ENCODE assay signal across 8 mouse cellular contexts in the genomic region with DNA sequence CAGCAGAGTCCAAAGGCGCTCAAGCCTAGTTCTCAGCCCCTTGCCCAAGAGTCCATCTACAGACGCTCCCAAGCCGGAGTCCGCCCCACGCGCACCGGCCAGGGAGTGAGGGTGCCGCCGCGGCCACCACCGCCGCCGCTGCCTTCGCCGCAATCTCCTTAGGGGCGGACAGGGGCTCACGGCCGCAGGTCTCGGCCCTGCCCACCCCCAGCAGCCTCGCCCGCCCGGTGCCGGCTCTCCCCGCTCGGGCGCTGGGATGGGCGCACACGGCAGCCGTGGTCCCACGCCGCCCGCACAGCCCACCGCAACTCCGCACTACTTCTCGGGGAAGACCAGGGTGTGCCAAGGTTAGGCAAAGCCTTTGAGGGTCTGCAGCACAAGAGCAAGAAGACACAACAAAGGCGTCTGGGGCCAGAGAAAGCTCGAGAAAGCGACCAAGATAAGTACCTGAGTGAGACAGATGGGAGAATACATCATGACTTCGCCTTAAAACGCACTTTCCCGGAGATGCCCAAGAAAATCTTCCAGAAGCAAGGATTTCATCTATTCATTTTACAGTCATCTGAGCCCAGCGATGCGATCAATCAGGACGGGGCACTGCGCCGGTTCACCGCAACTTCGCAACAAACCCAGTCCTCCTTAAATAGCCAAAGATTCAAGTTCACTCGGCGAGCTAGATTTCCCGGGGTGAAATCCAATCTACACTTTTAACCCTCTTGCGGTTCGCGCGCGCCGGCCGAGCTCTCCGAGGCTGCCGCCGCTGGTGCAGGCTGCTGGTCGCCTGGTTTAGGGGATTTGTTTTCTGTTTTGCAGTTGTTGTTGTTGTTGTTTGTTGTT.
DNase-seq lines count a peak whose midpoint lies in the region; ATAC-seq lines count a peak whose summit lies in the region.

No protein-coding gene starts in this region.

- H3K4me2 ChIP-seq in embryonic facial prominence, embryonic 11.5 days (ENCODE audit: low read depth, low read length): peak overlapping the region; percentile 91
- peak overlapping the region; percentile 74 for H3K4me2 ChIP-seq in heart, embryonic 16.5 days (ENCODE audit: low read depth, low read length)
- peak overlapping the region; percentile 99 for H3K4me2 ChIP-seq in midbrain, embryonic 16.5 days (ENCODE audit: low read length)

- ATAC-seq in embryonic facial prominence, embryonic 11.5 days (replicated peaks; ENCODE audit: insufficient number of reproducible peaks, low FRiP score, low TSS enrichment, low read depth): no peak
- ATAC-seq in heart, embryonic 16.5 days (replicated peaks; ENCODE audit: extremely low read depth, insufficient read depth, low FRiP score): no peak
- no peak for ATAC-seq in midbrain, embryonic 16.5 days

- no peaks in the 10 kb centered on the region for H3K36me3 ChIP-seq in embryonic facial prominence, embryonic 11.5 days (replicated peaks; ENCODE audit: control insufficient read depth, insufficient read depth, low read depth, low read length)
- H3K36me3 ChIP-seq in heart, embryonic 16.5 days (ENCODE audit: control insufficient read depth, insufficient read depth): no peaks in the 10 kb centered on the region
- H3K36me3 ChIP-seq in midbrain, embryonic 16.5 days (ENCODE audit: control insufficient read depth, insufficient read depth, low read length): no peaks in the 10 kb centered on the region

- DNase-seq in cerebellum, adult 11-12 months: peak; percentile 41
- no peak for DNase-seq in cerebellum, postnatal 4 days (ENCODE audit: low spot score in 2 of 2)
- DNase-seq in MN1 (ENCODE audit: low spot score): peak; percentile 50
- DNase-seq in embryonic facial prominence, embryonic 11.5 days (ENCODE audit: low spot score): peak; percentile 66
- DNase-seq in kidney, postnatal 14 days: peak; percentile 64
- DNase-seq in c-Kit-positive CD71-positive TER-119-positive erythroid progenitor cells, embryonic 14.5 days (ENCODE audit: low spot score): no peak

- no peaks in the 10 kb centered on the region for H3K27me3 ChIP-seq in embryonic facial prominence, embryonic 11.5 days (ENCODE audit: control insufficient read depth, insufficient read depth, low read length)
- no peaks in the 10 kb centered on the region for H3K27me3 ChIP-seq in heart, embryonic 16.5 days (ENCODE audit: control insufficient read depth, insufficient read depth, low read length)
- H3K27me3 ChIP-seq in midbrain, embryonic 16.5 days (ENCODE audit: control insufficient read depth, insufficient read depth, low read depth, low read length): no peaks in the 10 kb centered on the region

- WGBS in embryonic facial prominence, embryonic 11.5 days: under 1% methylated on average over 62 of the region's 62 CpGs
- WGBS in heart, embryonic 16.5 days: under 1% methylated on average over 61 of the region's 62 CpGs
- under 1% methylated on average over 62 of the region's 62 CpGs for WGBS in midbrain, embryonic 16.5 days

- H3K27ac ChIP-seq in embryonic facial prominence, embryonic 11.5 days (replicated peaks; ENCODE audit: low read depth, low read length): peak overlapping the region; percentile 99
- peak overlapping the region; percentile 100 for H3K27ac ChIP-seq in heart, embryonic 16.5 days (ENCODE audit: low read length)
- peak overlapping the region; percentile 97 for H3K27ac ChIP-seq in midbrain, embryonic 16.5 days (ENCODE audit: low read length)

- peaks cover 2% of the 10 kb centered on the region; the same call in 1 of the 2 replicates for H3K4me1 ChIP-seq in embryonic facial prominence, embryonic 11.5 days (ENCODE audit: control insufficient read depth, insufficient read depth, low read length)
- peaks cover 18% of the 10 kb centered on the region for H3K4me1 ChIP-seq in heart, embryonic 16.5 days (ENCODE audit: control insufficient read depth, insufficient read depth, low read length)
- H3K4me1 ChIP-seq in midbrain, embryonic 16.5 days (ENCODE audit: control insufficient read depth, insufficient read depth, low read length): peaks cover 14% of the 10 kb centered on the region

- H3K9me3 ChIP-seq in embryonic facial prominence, embryonic 11.5 days (replicated peaks; ENCODE audit: control insufficient read depth, low read length): no peaks in the 10 kb centered on the region
- no peaks in the 10 kb centered on the region for H3K9me3 ChIP-seq in heart, embryonic 16.5 days (replicated peaks; ENCODE audit: control insufficient read depth, low read length)
- H3K9me3 ChIP-seq in midbrain, embryonic 16.5 days (replicated peaks; ENCODE audit: control insufficient read depth, low read length, poor library complexity, severe bottlenecking): no peaks in the 10 kb centered on the region

- peak overlapping the region; percentile 66 for H3K4me3 ChIP-seq in embryonic facial prominence, embryonic 11.5 days (ENCODE audit: low read depth, low read length)
- peak overlapping the region; percentile 99 for H3K4me3 ChIP-seq in heart, embryonic 16.5 days (ENCODE audit: low read length)
- H3K4me3 ChIP-seq in midbrain, embryonic 16.5 days (ENCODE audit: low read depth, low read length): peak overlapping the region; percentile 71

- peak overlapping the region; percentile 100 for H3K9ac ChIP-seq in embryonic facial prominence, embryonic 11.5 days (replicated peaks; ENCODE audit: low read length)
- peak overlapping the region; percentile 100 for H3K9ac ChIP-seq in heart, embryonic 16.5 days (ENCODE audit: low read length)
- peak overlapping the region; percentile 75 for H3K9ac ChIP-seq in midbrain, embryonic 16.5 days (ENCODE audit: low read depth, low read length)

Comparison
In these comparisons a context has a peak if more than half of its experiments do, and no peak if none do; other contexts are left out.
1. DNase-seq: peak in cerebellum, adult 11-12 months (single experiment), MN1 (single experiment), embryonic facial prominence, embryonic 11.5 days (single experiment) and kidney, postnatal 14 days (single experiment); none in cerebellum, postnatal 4 days (0 of 2) and c-Kit-positive CD71-positive TER-119-positive erythroid progenitor cells, embryonic 14.5 days (single experiment).
2. Peak in every context shown above with its lines, with median percentiles within 50 percentile points of each other: H3K27ac ChIP-seq, H3K4me2 ChIP-seq, H3K4me3 ChIP-seq and H3K9ac ChIP-seq.